Mouse (Mus musculus): ENCODE measurements around the gene Tmod3. TPM values are rescaled to one million over a fixed set of nuclear protein-coding genes. Genes with fewer than 3 reads are reported as not detected.
"Not testable (repeated sequence)": the region's sequence is repeated elsewhere in the genome, so short reads cannot be mapped to it uniquely, and the experiment has no call there.

Gene Tmod3
- polyA plus RNA-seq, 1 experiment from 2014 or later, result 144 TPM

DNA sequence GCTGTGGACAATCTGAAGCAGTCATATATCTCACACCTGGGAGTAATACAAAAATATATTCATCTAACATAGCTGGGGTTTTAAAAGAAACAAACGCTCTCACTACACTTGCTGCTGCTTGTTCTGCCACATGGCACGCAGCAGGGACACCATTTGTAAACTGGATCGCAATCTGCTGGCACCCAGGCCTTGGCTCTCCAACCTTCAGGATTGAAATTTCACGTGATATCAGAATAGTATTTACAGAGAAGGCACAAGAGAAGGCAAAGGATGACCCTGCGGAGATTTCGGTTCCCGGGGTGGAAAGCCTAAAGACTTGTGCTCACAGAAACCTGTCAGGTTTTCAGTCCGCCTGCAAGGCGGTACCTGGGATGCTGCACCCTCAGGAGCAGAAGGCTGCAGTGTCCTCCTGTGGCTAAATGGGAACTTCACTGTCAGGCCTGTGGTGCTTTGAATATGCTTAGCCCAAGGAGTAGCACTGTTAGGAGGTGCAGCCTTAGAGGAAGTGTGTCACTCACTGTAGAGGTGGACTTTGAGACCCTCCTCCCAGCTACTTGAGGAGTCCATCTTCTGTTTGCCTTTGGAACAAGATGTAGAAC lies 65.0 kb downstream of the Tmod3 start:
- H3K9me3 ChIP-seq (ENCODE audit: control insufficient read depth, low read length), result no peaks in the 10 kb centered on the region
- H3K9ac ChIP-seq (ENCODE audit: low read depth, low read length), result no peak overlapping the region
- no peak overlapping the region for H3K27ac ChIP-seq (ENCODE audit: low read depth, low read length)
- H3K4me1 ChIP-seq (ENCODE audit: control insufficient read depth, insufficient read depth, low read length), result no peaks in the 10 kb centered on the region; the same call in 1 of the 2 replicates
- WGBS, result 88% methylated on average over 9 of the region's 9 CpGs
- no peak overlapping the region for H3K4me3 ChIP-seq (ENCODE audit: low read length)
- ATAC-seq (ENCODE audit: low FRiP score, low TSS enrichment), result no peak
- H3K27me3 ChIP-seq (ENCODE audit: control insufficient read depth, insufficient read depth, low read length), result no peaks in the 10 kb centered on the region
- H3K4me2 ChIP-seq (replicated peaks; ENCODE audit: low read depth, low read length), result no peak overlapping the region
- H3K36me3 ChIP-seq (ENCODE audit: control insufficient read depth, insufficient read depth, low read length), result peaks cover 16% of the 10 kb centered on the region; the same call in 1 of the 2 replicates

DNA sequence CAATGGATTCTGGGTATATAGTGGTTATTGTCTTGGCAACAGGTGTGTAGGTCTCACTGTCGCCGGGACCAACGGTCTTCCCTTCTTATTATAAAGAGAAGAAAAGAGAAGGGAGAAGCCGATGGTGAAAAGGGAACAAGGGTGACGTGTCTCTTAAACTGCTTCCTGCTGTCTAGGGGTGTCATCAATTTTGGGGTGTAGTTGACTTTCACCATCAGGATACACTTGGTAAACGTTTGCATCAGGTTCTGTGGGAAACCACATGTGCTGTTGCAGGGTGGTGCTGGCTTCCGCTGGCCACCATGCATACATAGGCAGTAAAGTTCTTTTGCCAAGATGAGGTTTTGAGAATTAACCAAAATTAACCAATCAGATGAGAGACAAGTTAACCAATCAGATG lies 71.2 kb downstream of the Tmod3 start:
- not testable (repeated sequence) for H3K36me3 ChIP-seq (ENCODE audit: control insufficient read depth, insufficient read depth, low read length); H3K4me2 ChIP-seq (replicated peaks; ENCODE audit: low read depth, low read length); ATAC-seq (ENCODE audit: low FRiP score, low TSS enrichment); H3K4me3 ChIP-seq (ENCODE audit: low read length); H3K9ac ChIP-seq (ENCODE audit: low read depth, low read length); H3K4me1 ChIP-seq (ENCODE audit: control insufficient read depth, insufficient read depth, low read length); H3K9me3 ChIP-seq (ENCODE audit: control insufficient read depth, low read length); H3K27ac ChIP-seq (ENCODE audit: low read depth, low read length); H3K27me3 ChIP-seq (ENCODE audit: control insufficient read depth, insufficient read depth, low read length)
- 92% methylated on average over 7 of the region's 7 CpGs for WGBS

GRCm38 (mm10) chr9:75485231-75485630 lies 74.2 kb downstream of the Tmod3 start:
- Histone ChIP-seq H3K4me2 (replicated peaks; ENCODE audit: low read depth, low read length) (no peak overlapping the region), H3K4me3 (ENCODE audit: low read length) (no peak overlapping the region), H3K27ac (ENCODE audit: low read depth, low read length) (no peak overlapping the region), H3K9ac (ENCODE audit: low read depth, low read length) (no peak overlapping the region), H3K4me1 (ENCODE audit: control insufficient read depth, insufficient read depth, low read length) (no peaks in the 10 kb centered on the region), H3K9me3 (ENCODE audit: control insufficient read depth, low read length) (no peaks in the 10 kb centered on the region), H3K27me3 (ENCODE audit: control insufficient read depth, insufficient read depth, low read length) (no peaks in the 10 kb centered on the region), H3K36me3 (ENCODE audit: control insufficient read depth, insufficient read depth, low read length) (no peaks in the 10 kb centered on the region)
- WGBS, result 82% methylated on average over 6 of the region's 6 CpGs
- ATAC-seq (ENCODE audit: low FRiP score, low TSS enrichment), result no peak

DNA sequence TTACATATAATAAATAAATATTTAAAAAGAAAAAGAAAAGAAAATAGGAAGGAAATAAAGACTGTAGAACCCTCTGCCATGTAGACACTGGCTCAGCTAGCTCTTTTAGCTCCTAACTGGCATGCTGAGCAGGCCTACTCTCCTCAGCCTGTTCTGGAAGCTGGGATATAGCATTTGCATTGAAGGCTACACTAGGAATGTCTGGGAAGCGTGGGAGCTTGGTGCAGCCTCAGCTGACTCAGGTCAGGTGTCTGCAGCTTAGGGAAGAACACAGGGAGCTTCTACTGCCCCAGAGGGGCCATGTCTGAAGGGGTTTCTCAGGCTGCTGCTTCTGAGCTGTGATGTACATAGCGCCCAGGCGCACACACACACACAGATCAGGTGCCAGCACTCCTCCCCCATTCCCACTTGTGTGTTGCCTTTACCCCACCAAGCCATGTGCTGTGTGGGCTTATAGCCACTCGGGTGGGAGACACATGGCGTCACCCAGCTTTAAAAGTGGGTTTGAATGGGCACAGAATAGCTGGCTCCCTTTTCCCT lies 78.9 kb downstream of the Tmod3 start:
- H3K36me3 ChIP-seq (ENCODE audit: control insufficient read depth, insufficient read depth, low read length), result no peaks in the 10 kb centered on the region
- H3K27ac ChIP-seq (ENCODE audit: low read depth, low read length), result no peak overlapping the region
- no peak overlapping the region for H3K9ac ChIP-seq (ENCODE audit: low read depth, low read length)
- no peak for ATAC-seq (ENCODE audit: low FRiP score, low TSS enrichment)
- no peak overlapping the region for H3K4me3 ChIP-seq (ENCODE audit: low read length)
- no peaks in the 10 kb centered on the region for H3K27me3 ChIP-seq (ENCODE audit: control insufficient read depth, insufficient read depth, low read length)
- WGBS, result 91% methylated on average over 5 of the region's 5 CpGs
- H3K4me2 ChIP-seq (replicated peaks; ENCODE audit: low read depth, low read length), result no peak overlapping the region
- H3K9me3 ChIP-seq (ENCODE audit: control insufficient read depth, low read length), result no peaks in the 10 kb centered on the region
- H3K4me1 ChIP-seq (ENCODE audit: control insufficient read depth, insufficient read depth, low read length), result no peaks in the 10 kb centered on the region

DNA sequence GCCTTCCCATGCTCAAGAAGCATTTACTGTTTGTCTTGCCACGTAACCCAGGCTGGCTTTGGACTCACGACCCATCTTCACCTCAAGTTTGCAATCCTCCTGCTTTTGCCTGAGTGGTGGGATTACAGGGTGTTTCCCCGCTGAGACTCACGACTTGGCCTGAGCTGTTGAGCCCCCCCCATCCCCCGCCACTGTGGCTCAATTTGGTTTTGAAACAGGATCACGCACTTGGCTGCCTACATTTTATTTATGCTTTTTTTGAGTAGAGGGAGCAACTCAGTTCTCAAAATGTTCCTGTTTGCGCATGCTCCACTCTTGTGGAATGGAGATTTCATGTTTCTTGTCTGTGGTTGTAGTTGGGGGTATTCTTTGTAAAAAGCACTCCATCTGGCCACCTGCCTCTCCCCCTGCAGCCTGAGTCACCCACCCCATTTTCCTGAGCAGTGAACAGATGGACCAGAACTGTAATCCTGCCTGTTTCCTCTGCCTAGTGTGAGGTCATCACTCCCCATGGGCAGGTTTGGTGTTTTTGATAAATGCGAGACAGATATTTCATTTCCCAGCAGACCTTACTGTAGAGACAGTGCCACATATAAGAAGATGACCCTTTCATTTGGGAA lies 80.2 kb downstream of the Tmod3 start:
- Histone ChIP-seq H3K4me3 (ENCODE audit: low read length) (no peak overlapping the region), H3K4me2 (replicated peaks; ENCODE audit: low read depth, low read length) (no peak overlapping the region), H3K27me3 (ENCODE audit: control insufficient read depth, insufficient read depth, low read length) (no peaks in the 10 kb centered on the region), H3K36me3 (ENCODE audit: control insufficient read depth, insufficient read depth, low read length) (no peaks in the 10 kb centered on the region), H3K9ac (ENCODE audit: low read depth, low read length) (no peak overlapping the region), H3K9me3 (ENCODE audit: control insufficient read depth, low read length) (no peaks in the 10 kb centered on the region), H3K4me1 (ENCODE audit: control insufficient read depth, insufficient read depth, low read length) (no peaks in the 10 kb centered on the region), H3K27ac (ENCODE audit: low read depth, low read length) (no peak overlapping the region)
- ATAC-seq (ENCODE audit: low FRiP score, low TSS enrichment), result no peak
- 66% methylated on average over 8 of the region's 8 CpGs for WGBS

DNA sequence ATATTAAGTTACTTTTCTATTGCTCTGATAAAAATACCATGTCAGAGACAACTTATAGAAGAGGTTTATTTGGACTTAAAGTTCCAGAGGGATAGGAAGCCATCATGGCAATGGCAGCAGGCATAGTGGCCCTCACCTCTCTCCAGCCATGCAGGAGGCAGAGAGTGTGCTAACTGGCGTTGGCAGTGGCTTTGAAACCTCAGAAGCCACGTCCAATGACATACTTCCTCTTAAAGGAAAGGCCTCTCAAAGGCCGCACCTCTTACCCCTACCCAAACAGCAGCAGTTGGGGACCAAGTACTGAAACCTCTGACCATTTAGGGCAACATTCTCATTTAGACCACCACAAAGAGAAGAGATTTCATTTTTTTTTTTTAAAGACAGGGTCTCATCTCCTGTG lies 82.2 kb downstream of the Tmod3 start:
- Histone ChIP-seq H3K27ac (ENCODE audit: low read depth, low read length) (no peak overlapping the region), H3K4me2 (replicated peaks; ENCODE audit: low read depth, low read length) (no peak overlapping the region), H3K9me3 (ENCODE audit: control insufficient read depth, low read length) (no peaks in the 10 kb centered on the region), H3K9ac (ENCODE audit: low read depth, low read length) (no peak overlapping the region), H3K27me3 (ENCODE audit: control insufficient read depth, insufficient read depth, low read length) (no peaks in the 10 kb centered on the region), H3K36me3 (ENCODE audit: control insufficient read depth, insufficient read depth, low read length) (peaks cover 10% of the 10 kb centered on the region; the same call in 1 of the 2 replicates), H3K4me3 (ENCODE audit: low read length) (no peak overlapping the region), H3K4me1 (ENCODE audit: control insufficient read depth, insufficient read depth, low read length) (no peaks in the 10 kb centered on the region)
- ATAC-seq (ENCODE audit: low FRiP score, low TSS enrichment), result no peak
- 56% methylated on average over 3 of the region's 3 CpGs for WGBS

GRCm38 (mm10) chr9:75468297-75468696 lies 91.2 kb downstream of the Tmod3 start:
- no peak overlapping the region for H3K27ac ChIP-seq (ENCODE audit: low read depth, low read length)
- no peaks in the 10 kb centered on the region for H3K27me3 ChIP-seq (ENCODE audit: control insufficient read depth, insufficient read depth, low read length)
- H3K4me3 ChIP-seq (ENCODE audit: low read length), result no peak overlapping the region
- ATAC-seq (ENCODE audit: low FRiP score, low TSS enrichment), result no peak
- H3K4me1 ChIP-seq (ENCODE audit: control insufficient read depth, insufficient read depth, low read length), result no peaks in the 10 kb centered on the region
- no peaks in the 10 kb centered on the region for H3K9me3 ChIP-seq (ENCODE audit: control insufficient read depth, low read length)
- no peak overlapping the region for H3K4me2 ChIP-seq (replicated peaks; ENCODE audit: low read depth, low read length)
- H3K9ac ChIP-seq (ENCODE audit: low read depth, low read length), result no peak overlapping the region
- peaks cover 43% of the 10 kb centered on the region for H3K36me3 ChIP-seq (ENCODE audit: control insufficient read depth, insufficient read depth, low read length)
- 82% methylated on average over 14 of the region's 14 CpGs for WGBS

GRCm38 (mm10) chr9:75467581-75467980 lies 91.9 kb downstream of the Tmod3 start:
- H3K4me2 ChIP-seq (replicated peaks; ENCODE audit: low read depth, low read length), result no peak overlapping the region
- no peaks in the 10 kb centered on the region for H3K4me1 ChIP-seq (ENCODE audit: control insufficient read depth, insufficient read depth, low read length)
- peaks cover 50% of the 10 kb centered on the region for H3K36me3 ChIP-seq (ENCODE audit: control insufficient read depth, insufficient read depth, low read length)
- H3K9ac ChIP-seq (ENCODE audit: low read depth, low read length), result no peak overlapping the region
- WGBS, result 94% methylated on average over 3 of the region's 3 CpGs
- no peak overlapping the region for H3K27ac ChIP-seq (ENCODE audit: low read depth, low read length)
- H3K4me3 ChIP-seq (ENCODE audit: low read length), result no peak overlapping the region
- no peaks in the 10 kb centered on the region for H3K27me3 ChIP-seq (ENCODE audit: control insufficient read depth, insufficient read depth, low read length)
- ATAC-seq (ENCODE audit: low FRiP score, low TSS enrichment), result no peak
- H3K9me3 ChIP-seq (ENCODE audit: control insufficient read depth, low read length), result no peaks in the 10 kb centered on the region

GRCm38 (mm10) chr9:75466641-75467040 lies 92.8 kb downstream of the Tmod3 start:
- Histone ChIP-seq H3K27me3 (ENCODE audit: control insufficient read depth, insufficient read depth, low read length) (no peaks in the 10 kb centered on the region), H3K9me3 (ENCODE audit: control insufficient read depth, low read length) (no peaks in the 10 kb centered on the region), H3K9ac (ENCODE audit: low read depth, low read length) (no peak overlapping the region), H3K36me3 (ENCODE audit: control insufficient read depth, insufficient read depth, low read length) (peaks cover 55% of the 10 kb centered on the region), H3K4me2 (replicated peaks; ENCODE audit: low read depth, low read length) (no peak overlapping the region), H3K27ac (ENCODE audit: low read depth, low read length) (no peak overlapping the region), H3K4me1 (ENCODE audit: control insufficient read depth, insufficient read depth, low read length) (no peaks in the 10 kb centered on the region), H3K4me3 (ENCODE audit: low read length) (no peak overlapping the region)
- 96% methylated on average over 4 of the region's 4 CpGs for WGBS
- no peak for ATAC-seq (ENCODE audit: low FRiP score, low TSS enrichment)

All from kidney, embryonic 14.5 days (tissue).